Mouse (Mus musculus): ENCODE results near the gene Nhej1.

GRCm38 (mm10) chr1:75014210-75014845, 110.7 kb downstream of the Nhej1 start:
- TF ChIP-seq CTCF (IDR thresholded peaks at IDR 0.05; ENCODE audit: borderline replicate concordance, insufficient read depth, low read depth, low read length) (no peak), POLR2A (IDR thresholded peaks at IDR 0.05; ENCODE audit: borderline replicate concordance, insufficient read depth, low read length) (no peak)

All from cerebellum, adult 2 months (tissue).